ENCODE assay signal across 12 mouse cellular contexts in genomic region chr17:73225442-73225841, GRCm38 (mm10).
DNase-seq lines count a peak whose midpoint lies in the region; ATAC-seq lines count a peak whose summit lies in the region.
"Had no signal": no experiment of that assay in that cellular context is flagged by ENCODE, and none has a peak within 500 bp of the region (broad histone marks: within the 10 kb centered on the region; RNA-seq: fewer than 3 reads in every experiment).

No protein-coding gene starts in this region.

- no peak for DNase-seq in heart, postnatal 4 days
- no peak for DNase-seq in neural tube, embryonic 11.5 days (ENCODE audit: low spot score)
- DNase-seq in neural tube, embryonic 10.5 days (ENCODE audit: extremely low spot score, low spot score), result no peak
- DNase-seq in retina, postnatal 1 day, result peak; percentile 55
- no peak for DNase-seq in left cerebral cortex, postnatal 10 days (ENCODE audit: extremely low spot score in 1 of 2, low spot score in 2 of 2)
- no peak for DNase-seq in layer of hippocampus, adult 11-12 months (ENCODE audit: low spot score)
- DNase-seq: lung, adult 2 months; right cerebral cortex, postnatal 14 days had no signal

- H3K36me3 ChIP-seq in heart, embryonic 11.5 days (ENCODE audit: control insufficient read depth, insufficient read depth, low read length), result no peaks in the 10 kb centered on the region
- H3K36me3 ChIP-seq in neural tube, embryonic 11.5 days (ENCODE audit: control insufficient read depth, insufficient read depth, low read length), result no peaks in the 10 kb centered on the region
- no peaks in the 10 kb centered on the region for H3K36me3 ChIP-seq in limb, embryonic 13.5 days

- H3K4me1 ChIP-seq in heart, embryonic 11.5 days (ENCODE audit: control insufficient read depth, insufficient read depth, low read length), result peaks cover 50% of the 10 kb centered on the region
- H3K4me1 ChIP-seq in neural tube, embryonic 11.5 days (ENCODE audit: control insufficient read depth, insufficient read depth, low read length), result no peaks in the 10 kb centered on the region
- H3K4me1 ChIP-seq in limb, embryonic 13.5 days, result peaks cover 32% of the 10 kb centered on the region

- ATAC-seq in heart, embryonic 11.5 days (replicated peaks; ENCODE audit: insufficient number of reproducible peaks, low FRiP score, low TSS enrichment), result no peak
- ATAC-seq in neural tube, embryonic 11.5 days (ENCODE audit: insufficient read depth, low FRiP score, low TSS enrichment), result no peak
- no peak for ATAC-seq in limb, embryonic 13.5 days (ENCODE audit: low FRiP score, low read depth)
- ATAC-seq: intestine, postnatal 0 days had no signal

- no peak overlapping the region for H3K4me3 ChIP-seq in heart, embryonic 11.5 days (ENCODE audit: low read depth, low read length)
- H3K4me3 ChIP-seq in neural tube, embryonic 11.5 days (ENCODE audit: low read depth, low read length), result no peak overlapping the region
- H3K4me3 ChIP-seq in limb, embryonic 13.5 days, result no peak overlapping the region

- no peaks in the 10 kb centered on the region for H3K9me3 ChIP-seq in heart, embryonic 11.5 days (replicated peaks; ENCODE audit: control insufficient read depth, low read length)
- H3K9me3 ChIP-seq in neural tube, embryonic 11.5 days (ENCODE audit: control insufficient read depth, low read length), result no peaks in the 10 kb centered on the region
- H3K9me3 ChIP-seq in limb, embryonic 13.5 days, result no peaks in the 10 kb centered on the region
- H3K9me3 ChIP-seq: G1E had no signal

- no peaks in the 10 kb centered on the region for H3K27me3 ChIP-seq in heart, embryonic 11.5 days (ENCODE audit: control insufficient read depth, insufficient read depth, low read length)
- no peaks in the 10 kb centered on the region for H3K27me3 ChIP-seq in neural tube, embryonic 11.5 days (ENCODE audit: control insufficient read depth, insufficient read depth, low read length)
- no peaks in the 10 kb centered on the region for H3K27me3 ChIP-seq in limb, embryonic 13.5 days

- no peak overlapping the region for H3K4me2 ChIP-seq in heart, embryonic 11.5 days
- no peak overlapping the region for H3K4me2 ChIP-seq in neural tube, embryonic 11.5 days (ENCODE audit: low read depth)
- no peak overlapping the region for H3K4me2 ChIP-seq in limb, embryonic 13.5 days (replicated peaks)

- H3K27ac ChIP-seq in heart, embryonic 11.5 days (ENCODE audit: low read depth, low read length), result peak overlapping the region; percentile 92
- peak overlapping the region; percentile 36; the same call in 1 of the 2 replicates for H3K27ac ChIP-seq in neural tube, embryonic 11.5 days (ENCODE audit: low read depth, low read length)
- peak overlapping the region; percentile 48; the same call in 1 of the 2 replicates for H3K27ac ChIP-seq in limb, embryonic 13.5 days

- H3K9ac ChIP-seq in heart, embryonic 11.5 days (ENCODE audit: low read depth, low read length), result no peak overlapping the region
- H3K9ac ChIP-seq in neural tube, embryonic 11.5 days (ENCODE audit: low read length), result no peak overlapping the region
- no peak overlapping the region for H3K9ac ChIP-seq in limb, embryonic 13.5 days

- intact Hi-C loops in left cerebral cortex, postnatal 10 days (cut with DNase I), result no loop called here

Comparison
In these comparisons a context has a peak if more than half of its experiments do, and no peak if none do; other contexts are left out.
1. H3K27ac ChIP-seq: peak in every context shown above with its lines; median percentile 92 in heart, embryonic 11.5 days; 48 in limb, embryonic 13.5 days; 36 in neural tube, embryonic 11.5 days.